Mouse (Mus musculus): ENCODE measurements around the gene Nrde2.

DNA sequence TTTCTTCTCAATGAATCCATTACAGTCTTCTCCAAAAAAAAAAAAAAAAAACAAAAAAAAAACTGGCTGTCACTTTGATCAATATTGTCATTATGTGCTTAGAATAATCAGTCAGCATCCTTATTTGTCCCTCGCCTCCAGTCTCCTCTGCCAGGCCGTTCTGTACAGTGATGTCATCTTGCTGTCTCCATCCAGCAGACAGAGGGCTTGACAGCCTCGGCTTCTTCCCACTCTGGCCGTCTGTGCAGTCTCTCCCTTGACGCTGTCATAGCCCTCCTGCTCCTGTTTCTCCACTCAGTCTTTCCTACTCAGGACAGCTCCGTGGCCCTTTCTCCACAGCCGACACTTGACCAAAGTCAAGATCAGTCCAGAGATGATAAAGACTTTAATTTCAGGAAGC, 13.0 kb upstream of the Nrde2 start:
- TF ChIP-seq POLR2A (IDR thresholded peaks at IDR 0.05; ENCODE audit: low read depth, low read length) (no peak), CTCF (IDR thresholded peaks at IDR 0.05; ENCODE audit: borderline replicate concordance, insufficient read depth, low read length) (no peak)
